Mouse (Mus musculus) liver, adult 2 months (tissue): Measurements from ENCODE around the gene Acsm2. TPM values are rescaled to one million over a fixed set of nuclear protein-coding genes. Genes with fewer than 3 reads are reported as not detected.
A peak's percentile ranks its signal among the peaks of the same experiment; 100 is the strongest.

Experiments used
- DNase-seq: peaks from one replicate; pipeline ENCODE4 v3.0.0-alpha.2; 2011; ENCODE audit warnings: low read depth, low spot score; ENCODE audit errors: extremely low read depth
- H3K27ac ChIP-seq: fragments of 200-500 bp; replicated peaks from 2 replicates; pipeline ENCODE4 v1.5.1; 2012; ENCODE audit warnings: low read depth, mild to moderate bottlenecking, control low read depth, inconsistent platforms, low read length; ENCODE audit not compliant: insufficient read depth
- H3K27me3 ChIP-seq: fragments of 200-500 bp; 2 replicates; pipeline ENCODE4 v1.6.1; 2012; ENCODE audit warnings: mild to moderate bottlenecking, moderate library complexity, low read length, inconsistent platforms; ENCODE audit not compliant: control insufficient read depth, insufficient read depth
- H3K36me3 ChIP-seq: fragments of 200-500 bp; 2 replicates; pipeline ENCODE4 v1.6.1; 2012; ENCODE audit warnings: low read length, inconsistent platforms; ENCODE audit not compliant: control insufficient read depth, insufficient read depth
- H3K4me1 ChIP-seq: fragments of 200-500 bp; 2 replicates; pipeline ENCODE4 v1.6.1; 2011; ENCODE audit warnings: low read length; ENCODE audit not compliant: control insufficient read depth, insufficient read depth
- H3K4me3 ChIP-seq: fragments of 200-500 bp; 2 replicates; pipeline ENCODE4 v1.5.1; 2011; ENCODE audit warnings: low read depth, mild to moderate bottlenecking, control low read depth, low read length, moderate library complexity; ENCODE audit not compliant: insufficient read depth
- H3K79me2 ChIP-seq: fragments of 200-500 bp; 2 replicates; pipeline ENCODE4 v1.6.1; 2012; ENCODE audit warnings: inconsistent platforms, mild to moderate bottlenecking, low read length, moderate library complexity; ENCODE audit not compliant: control insufficient read depth, insufficient read depth
- H3K9ac ChIP-seq: fragments of 200-500 bp; 2 replicates; pipeline ENCODE4 v1.6.1; 2012; ENCODE audit warnings: low read depth, mild to moderate bottlenecking, control low read depth, inconsistent platforms, low read length
- CTCF ChIP-seq: fragments of 200-500 bp; IDR thresholded peaks from 2 replicates; pipeline ENCODE4 v1.5.1; 2011; ENCODE audit warnings: low read depth, low read length, control low read depth
- POLR2A ChIP-seq: fragments of 200-500 bp; IDR thresholded peaks from 2 replicates; pipeline ENCODE4 v1.6.1; 2011; ENCODE audit warnings: low read length, control low read depth; ENCODE audit not compliant: insufficient read depth; ENCODE audit errors: extremely low read depth
- WGBS: fragments of 180-500 bp; shearing (Covaris S2); methylation state at CpG from one replicate; pipeline ENCODE4 v1.1.7; 2018; 5-methylcytosine and 5-hydroxymethylcytosine counted together
- polyA plus RNA-seq: library from polyadenylated mRNA; depleted of rRNA; stranded (reverse); fragments of >200 nt; gene quantifications from 2 replicates; pipeline ENCODE4 v1.2.3, GENCODE M21; 2012; rRNA removed
- total RNA-seq: library from RNA; depleted of rRNA; stranded (reverse); fragments of >200 nt; gene quantifications from 2 replicates; pipeline ENCODE4 v1.2.3, GENCODE M21; 2014; rRNA removed

Acsm2 gene
- total RNA-seq (2.3 and 8.3 TPM in 2 replicates), polyA plus RNA-seq (1.2 TPM in 2 replicates)

DNA sequence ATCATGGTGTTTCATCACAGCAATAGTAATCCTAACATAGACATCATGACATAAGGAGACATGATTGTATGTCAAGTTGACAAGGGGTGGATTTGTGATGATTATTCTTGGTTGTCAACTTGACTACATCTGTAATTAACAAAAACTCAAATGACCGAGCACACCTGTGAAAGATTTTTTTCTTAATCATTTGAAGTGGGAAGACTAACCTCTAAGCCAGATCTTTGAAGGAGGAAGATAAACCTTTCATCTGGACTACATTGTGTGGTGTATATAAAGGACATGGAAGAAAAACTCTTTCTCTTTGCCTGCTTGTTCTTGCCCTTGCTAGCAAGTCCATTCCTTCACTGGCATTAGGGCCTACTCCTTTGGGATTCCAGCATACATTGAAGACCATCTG lies at the start of gene Acsm2:
Gene Acsm2 (plus strand): TSS at position 301 of the 400 bp plus-strand sequence.
- Histone ChIP-seq H3K4me1 (peaks cover 21% of the 10 kb centered on the region), H3K9ac (no peak within 1 kb of the TSS), H3K27ac (no peak within 1 kb of the TSS), H3K27me3 (no peaks in the 10 kb centered on the region), H3K36me3 (no peaks in the 10 kb centered on the region), H3K4me3 (no peak within 1 kb of the TSS), H3K79me2 (no peaks in the 10 kb centered on the region)
- TF ChIP-seq CTCF, result no peak
- no peak for TF ChIP-seq POLR2A
- DNase-seq, result no peak
- WGBS, result 96% methylated on average over 1 of the region's 1 CpGs

DNA sequence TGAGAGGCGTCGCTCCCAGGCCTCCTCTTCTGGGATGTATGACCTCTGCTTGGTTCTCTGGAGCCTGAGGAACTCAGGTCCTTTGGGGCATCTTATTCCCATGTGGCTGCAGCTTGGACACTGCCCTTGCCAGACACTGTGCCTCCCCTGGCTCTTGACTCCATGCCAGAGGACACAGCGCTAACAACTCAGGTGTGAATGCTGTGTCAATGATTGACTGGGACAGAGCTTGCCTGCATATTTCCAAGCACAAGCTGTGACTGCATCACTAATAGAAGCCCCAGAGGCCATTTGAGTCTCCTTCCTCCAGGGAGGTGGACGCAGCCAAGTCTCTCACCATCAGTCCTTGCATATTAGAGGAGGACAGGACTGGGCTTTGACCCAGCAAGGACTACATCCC lies 43.0 kb upstream of the Acsm2 start:
- peak; percentile 21 for DNase-seq
- Histone ChIP-seq H3K79me2 (no peaks in the 10 kb centered on the region), H3K36me3 (peaks cover 11% of the 10 kb centered on the region), H3K4me3 (no peak overlapping the region), H3K9ac (no peak overlapping the region), H3K4me1 (peaks cover 5% of the 10 kb centered on the region; the same call in 1 of the 2 replicates), H3K27ac (no peak overlapping the region), H3K27me3 (no peaks in the 10 kb centered on the region)
- 74% methylated on average over 4 of the region's 4 CpGs for WGBS
- TF ChIP-seq CTCF (no peak), POLR2A (no peak)

DNA sequence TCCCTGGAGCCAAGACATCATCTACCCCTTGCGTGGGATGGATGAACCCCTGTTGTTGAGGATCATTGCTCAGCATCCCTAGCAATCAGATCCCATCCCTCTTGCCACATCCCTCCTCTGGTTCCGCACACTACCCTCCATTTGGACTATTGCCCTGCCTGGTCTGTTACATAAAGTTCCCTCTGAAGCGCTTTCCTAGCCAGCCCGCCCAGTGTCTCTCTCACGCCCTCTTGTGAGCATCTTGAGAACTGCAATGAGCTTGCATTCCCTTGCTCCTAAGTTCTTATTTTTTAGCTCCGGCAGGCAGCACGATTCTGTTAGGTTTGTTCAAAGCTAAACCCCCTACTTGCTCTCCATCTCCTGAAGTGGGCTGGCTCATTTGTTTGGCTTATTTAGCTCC lies 41.1 kb upstream of the Acsm2 start:
- WGBS, result 24% methylated on average over 7 of the region's 7 CpGs
- peaks cover 5% of the 10 kb centered on the region; the same call in 1 of the 2 replicates for H3K4me1 ChIP-seq
- no peak overlapping the region for H3K27ac ChIP-seq
- H3K27me3 ChIP-seq, result no peaks in the 10 kb centered on the region
- TF ChIP-seq CTCF (peak; percentile 83), POLR2A (no peak)
- H3K9ac ChIP-seq, result no peak overlapping the region
- H3K79me2 ChIP-seq, result no peaks in the 10 kb centered on the region
- no peak overlapping the region for H3K4me3 ChIP-seq
- H3K36me3 ChIP-seq, result peaks cover 11% of the 10 kb centered on the region
- DNase-seq, result peak; percentile 75

DNA sequence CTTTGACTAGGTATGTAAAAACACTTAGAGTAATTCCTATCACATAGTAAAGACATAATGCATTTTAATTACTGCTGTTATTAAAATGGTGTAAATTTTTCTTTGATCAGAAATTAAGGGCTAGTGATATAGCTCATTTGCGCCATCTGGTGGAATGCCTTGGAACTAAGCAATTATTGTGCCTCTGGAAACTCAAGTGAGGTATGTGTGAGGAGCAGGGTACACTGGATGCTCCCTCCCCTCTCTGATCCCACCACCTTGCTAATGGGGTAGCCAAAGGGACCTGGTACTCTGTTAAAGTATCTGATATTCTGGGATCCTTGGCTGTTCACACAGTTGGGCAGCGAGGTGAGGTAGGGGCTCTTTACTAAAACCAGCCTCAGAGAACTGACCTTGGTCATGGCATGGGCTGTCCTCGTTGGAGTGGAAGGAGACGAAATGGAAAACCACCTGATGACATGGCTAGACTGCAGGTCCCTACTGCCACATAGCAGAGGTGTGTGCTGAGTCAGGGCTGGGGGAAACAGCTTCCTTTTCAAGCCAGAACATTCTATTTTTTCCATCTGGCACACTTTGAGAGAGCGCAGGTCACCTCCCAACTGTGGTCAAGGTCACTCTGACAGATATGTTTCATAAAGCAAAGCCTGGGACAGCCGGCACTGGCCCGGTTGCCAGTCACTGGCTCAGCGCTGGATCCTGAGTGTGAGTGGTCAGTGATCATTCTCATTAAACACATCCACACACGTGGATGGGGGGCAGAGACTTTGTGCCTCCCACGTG lies 38.5 kb upstream of the Acsm2 start:
- Histone ChIP-seq H3K9ac (no peak overlapping the region; the same call in 1 of the 2 replicates), H3K4me3 (no peak overlapping the region), H3K27ac (peak overlapping the region; percentile 30), H3K36me3 (peaks cover 17% of the 10 kb centered on the region), H3K27me3 (no peaks in the 10 kb centered on the region), H3K4me1 (peaks cover 5% of the 10 kb centered on the region; the same call in 1 of the 2 replicates), H3K79me2 (no peaks in the 10 kb centered on the region)
- TF ChIP-seq POLR2A (no peak), CTCF (peak; percentile 14)
- DNase-seq, result peak; percentile 56
- 29% methylated on average over 10 of the region's 10 CpGs for WGBS

DNA sequence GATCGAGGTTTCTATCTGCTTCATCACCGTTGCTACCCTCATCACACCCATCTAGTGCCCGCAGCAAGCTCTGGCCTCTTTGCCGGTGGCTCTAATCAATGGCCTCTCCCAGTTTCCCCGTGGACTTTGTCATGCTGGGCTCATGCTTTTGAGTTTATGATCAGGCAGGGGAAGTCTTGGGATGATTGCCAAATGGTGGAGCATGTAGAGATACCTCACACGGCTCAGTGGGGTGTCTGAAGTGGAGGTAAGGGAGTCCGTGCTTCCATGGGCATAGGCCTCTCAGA lies 37.9 kb upstream of the Acsm2 start:
- Histone ChIP-seq H3K27ac (peak overlapping the region; percentile 30), H3K4me3 (no peak overlapping the region), H3K36me3 (peaks cover 17% of the 10 kb centered on the region), H3K4me1 (peaks cover 5% of the 10 kb centered on the region; the same call in 1 of the 2 replicates), H3K79me2 (no peaks in the 10 kb centered on the region), H3K27me3 (no peaks in the 10 kb centered on the region), H3K9ac (no peak overlapping the region; the same call in 1 of the 2 replicates)
- DNase-seq, result no peak
- no peak for TF ChIP-seq CTCF
- no peak for TF ChIP-seq POLR2A
- 31% methylated on average over 7 of the region's 7 CpGs for WGBS

DNA sequence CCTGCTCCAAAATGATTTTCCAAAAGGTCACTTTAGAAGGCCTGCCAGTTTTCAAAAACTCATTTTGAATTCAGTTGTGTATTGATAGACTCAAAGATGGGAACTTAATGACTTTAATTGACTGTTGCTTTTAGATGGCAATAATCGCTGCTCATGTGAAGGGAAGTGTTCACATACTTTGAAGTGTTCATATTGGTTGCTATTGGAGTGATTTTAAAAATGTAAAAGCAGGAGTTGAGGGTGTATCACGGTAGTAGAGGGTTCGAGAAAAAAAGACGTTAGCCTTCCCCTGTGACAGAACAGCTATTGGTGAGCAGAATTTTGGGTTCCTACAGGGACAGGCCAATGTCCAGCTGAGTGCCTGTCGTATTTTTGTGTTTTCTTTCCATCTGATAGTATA lies 35.0 kb upstream of the Acsm2 start, which contains the start of gene Acsm5:
Gene Acsm5 (plus strand): TSS at position 301 of the 400 bp plus-strand sequence.
- Histone ChIP-seq H3K4me1 (peaks cover 22% of the 10 kb centered on the region), H3K36me3 (peaks cover 8% of the 10 kb centered on the region), H3K4me3 (no peak within 1 kb of the TSS), H3K27ac (no peak within 1 kb of the TSS), H3K27me3 (no peaks in the 10 kb centered on the region), H3K9ac (no peak within 1 kb of the TSS), H3K79me2 (no peaks in the 10 kb centered on the region)
- TF ChIP-seq CTCF, result no peak
- no peak for TF ChIP-seq POLR2A
- WGBS, result 73% methylated on average over 5 of the region's 5 CpGs
- no peak for DNase-seq
